Mouse (Mus musculus): ENCODE results near the gene Esrrg.

GRCm38 (mm10) chr1:187826869-187827268, 218.3 kb downstream of the Esrrg start:
- TF ChIP-seq POLR2A (IDR thresholded peaks at IDR 0.05; ENCODE audit: insufficient read depth, low read depth, low read length), result no peak
- TF ChIP-seq CTCF (IDR thresholded peaks at IDR 0.05; ENCODE audit: insufficient read depth, low read depth, low read length), result no peak
